Mouse (Mus musculus): ENCODE results near the gene Armcx1. TPM values are rescaled to one million over a fixed set of nuclear protein-coding genes. Genes with fewer than 3 reads are reported as not detected.

Gene Armcx1
- total and polyA plus RNA-seq, 2 experiments from 2014 or later, result 13.9 to 22.7 TPM

- Histone ChIP-seq H3K9ac (replicated peaks; ENCODE audit: low read depth, low read length) (peak overlapping the region; percentile 71), H3K9me3 (replicated peaks; ENCODE audit: control insufficient read depth, low read length) (no peaks in the 10 kb centered on the region), H3K27me3 (ENCODE audit: control insufficient read depth, insufficient read depth, low read length) (no peaks in the 10 kb centered on the region), H3K4me2 (ENCODE audit: low read depth, low read length) (peak overlapping the region; percentile 61), H3K36me3 (replicated peaks; ENCODE audit: control insufficient read depth, insufficient read depth, low read length) (peaks cover 24% of the 10 kb centered on the region; the same call in 1 of the 2 replicates), H3K27ac (ENCODE audit: low read depth) (peak overlapping the region; percentile 89), H3K4me3 (ENCODE audit: low read depth, low read length) (peak overlapping the region; percentile 63), H3K4me1 (ENCODE audit: control insufficient read depth, insufficient read depth) (no peaks in the 10 kb centered on the region)
- TF ChIP-seq CTCF (IDR thresholded peaks at IDR 0.05; ENCODE audit: low read depth) (no peak), EP300 (IDR thresholded peaks at IDR 0.05; ENCODE audit: low read depth) (no peak)
- DNase-seq (ENCODE audit: low spot score) (peak; percentile 52), ATAC-seq (ENCODE audit: insufficient read depth, low read depth) (peak; percentile 61)
- 9% methylated on average over 15 of the region's 16 CpGs for WGBS
Observed at GRCm38 (mm10) chrX:134686739-134687171, 31.0 kb upstream of the Armcx1 start.

GRCm38 (mm10) chrX:134689676-134690075 is 28.1 kb upstream of the Armcx1 start:
- WGBS, result 55% methylated on average over 2 of the region's 2 CpGs
- ATAC-seq (ENCODE audit: insufficient read depth, low read depth) (no peak), DNase-seq (ENCODE audit: low spot score) (no peak)
- no peaks in the 10 kb centered on the region for H3K4me1 ChIP-seq (ENCODE audit: control insufficient read depth, insufficient read depth)
- H3K4me2 ChIP-seq (ENCODE audit: low read depth, low read length), result no peak overlapping the region
- H3K9me3 ChIP-seq (replicated peaks; ENCODE audit: control insufficient read depth, low read length), result no peaks in the 10 kb centered on the region
- TF ChIP-seq CTCF (IDR thresholded peaks at IDR 0.05; ENCODE audit: low read depth), result no peak
- TF ChIP-seq EP300 (IDR thresholded peaks at IDR 0.05; ENCODE audit: low read depth), result no peak
- peaks cover 29% of the 10 kb centered on the region; the same call in 1 of the 2 replicates for H3K36me3 ChIP-seq (replicated peaks; ENCODE audit: control insufficient read depth, insufficient read depth, low read length)
- H3K4me3 ChIP-seq (ENCODE audit: low read depth, low read length), result no peak overlapping the region
- no peak overlapping the region for H3K27ac ChIP-seq (ENCODE audit: low read depth)
- H3K27me3 ChIP-seq (ENCODE audit: control insufficient read depth, insufficient read depth, low read length), result no peaks in the 10 kb centered on the region
- H3K9ac ChIP-seq (replicated peaks; ENCODE audit: low read depth, low read length), result no peak overlapping the region

- no peaks in the 10 kb centered on the region for H3K27me3 ChIP-seq (ENCODE audit: control insufficient read depth, insufficient read depth, low read length)
- TF ChIP-seq CTCF (IDR thresholded peaks at IDR 0.05; ENCODE audit: low read depth), result no peak
- no peak for TF ChIP-seq EP300 (IDR thresholded peaks at IDR 0.05; ENCODE audit: low read depth)
- no peaks in the 10 kb centered on the region for H3K4me1 ChIP-seq (ENCODE audit: control insufficient read depth, insufficient read depth)
- no peaks in the 10 kb centered on the region for H3K9me3 ChIP-seq (replicated peaks; ENCODE audit: control insufficient read depth, low read length)
- H3K4me3 ChIP-seq (ENCODE audit: low read depth, low read length), result no peak overlapping the region
- ATAC-seq (ENCODE audit: insufficient read depth, low read depth), result no peak
- 79% methylated on average over 10 of the region's 10 CpGs for WGBS
- no peak overlapping the region for H3K27ac ChIP-seq (ENCODE audit: low read depth)
- peaks cover 29% of the 10 kb centered on the region; the same call in 1 of the 2 replicates for H3K36me3 ChIP-seq (replicated peaks; ENCODE audit: control insufficient read depth, insufficient read depth, low read length)
- no peak overlapping the region for H3K9ac ChIP-seq (replicated peaks; ENCODE audit: low read depth, low read length)
- no peak for DNase-seq (ENCODE audit: low spot score)
- no peak overlapping the region for H3K4me2 ChIP-seq (ENCODE audit: low read depth, low read length)
Observed at GRCm38 (mm10) chrX:134690871-134691539, 26.8 kb upstream of the Armcx1 start.

- TF ChIP-seq EP300 (IDR thresholded peaks at IDR 0.05; ENCODE audit: low read depth) (no peak), CTCF (IDR thresholded peaks at IDR 0.05; ENCODE audit: low read depth) (no peak)
- Histone ChIP-seq H3K27me3 (ENCODE audit: control insufficient read depth, insufficient read depth, low read length) (no peaks in the 10 kb centered on the region), H3K9ac (replicated peaks; ENCODE audit: low read depth, low read length) (no peak overlapping the region), H3K27ac (ENCODE audit: low read depth) (no peak overlapping the region), H3K36me3 (replicated peaks; ENCODE audit: control insufficient read depth, insufficient read depth, low read length) (peaks cover 29% of the 10 kb centered on the region; the same call in 1 of the 2 replicates), H3K4me3 (ENCODE audit: low read depth, low read length) (no peak overlapping the region), H3K4me2 (ENCODE audit: low read depth, low read length) (no peak overlapping the region), H3K9me3 (replicated peaks; ENCODE audit: control insufficient read depth, low read length) (no peaks in the 10 kb centered on the region), H3K4me1 (ENCODE audit: control insufficient read depth, insufficient read depth) (no peaks in the 10 kb centered on the region)
- no peak for ATAC-seq (ENCODE audit: insufficient read depth, low read depth)
- WGBS, result 71% methylated on average over 2 of the region's 2 CpGs
- no peak for DNase-seq (ENCODE audit: low spot score)
Observed at GRCm38 (mm10) chrX:134691540-134691935, 26.2 kb upstream of the Armcx1 start.

GRCm38 (mm10) chrX:134716863-134717262 is 900 bp upstream of the Armcx1 start:
- 40% methylated on average over 3 of the region's 3 CpGs for WGBS
- Histone ChIP-seq H3K9ac (replicated peaks; ENCODE audit: low read depth, low read length) (no peak overlapping the region), H3K27ac (ENCODE audit: low read depth) (no peak overlapping the region), H3K9me3 (replicated peaks; ENCODE audit: control insufficient read depth, low read length) (no peaks in the 10 kb centered on the region), H3K4me1 (ENCODE audit: control insufficient read depth, insufficient read depth) (no peaks in the 10 kb centered on the region), H3K4me2 (ENCODE audit: low read depth, low read length) (no peak overlapping the region), H3K36me3 (replicated peaks; ENCODE audit: control insufficient read depth, insufficient read depth, low read length) (peaks cover 12% of the 10 kb centered on the region), H3K4me3 (ENCODE audit: low read depth, low read length) (no peak overlapping the region), H3K27me3 (ENCODE audit: control insufficient read depth, insufficient read depth, low read length) (no peaks in the 10 kb centered on the region)
- no peak for TF ChIP-seq CTCF (IDR thresholded peaks at IDR 0.05; ENCODE audit: low read depth)
- no peak for TF ChIP-seq EP300 (IDR thresholded peaks at IDR 0.05; ENCODE audit: low read depth)
- no peak for DNase-seq (ENCODE audit: low spot score)
- no peak for ATAC-seq (ENCODE audit: insufficient read depth, low read depth)

Data from heart, postnatal 0 days (tissue).